In the genomic region with DNA sequence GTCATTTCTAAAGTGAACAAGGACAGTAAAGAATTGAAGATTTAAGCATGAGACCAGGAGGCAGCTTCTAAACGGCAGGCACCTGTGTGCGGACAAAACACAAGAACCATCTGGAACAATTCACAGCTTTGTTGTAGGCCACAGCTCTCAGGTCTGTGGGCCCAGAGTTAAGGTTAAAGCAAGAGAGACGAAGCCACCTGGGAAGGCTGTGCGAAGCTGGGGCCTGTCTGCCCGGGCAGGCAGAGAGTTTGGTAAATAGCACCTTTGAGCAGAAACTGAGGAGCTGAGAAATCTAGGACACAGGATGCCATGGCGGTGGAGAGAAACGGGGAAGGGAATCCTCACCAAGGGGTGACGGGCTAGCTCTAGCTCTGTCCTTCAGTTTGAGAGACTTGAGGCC, we compare ENCODE assay signal across 9 mouse cellular contexts. TPM values are rescaled to one million over a fixed set of nuclear protein-coding genes. Genes with fewer than 3 reads are reported as not detected.
DNase-seq lines count a peak whose midpoint lies in the region; ATAC-seq lines count a peak whose summit lies in the region.
"Had no signal": no experiment of that assay in that cellular context is flagged by ENCODE, and none has a peak within 500 bp of the region (broad histone marks: within the 10 kb centered on the region; RNA-seq: fewer than 3 reads in every experiment).

No protein-coding gene starts in this region.

- peaks cover 71% of the 10 kb centered on the region for H3K4me1 ChIP-seq in lung, embryonic 16.5 days (replicated peaks; ENCODE audit: control insufficient read depth, insufficient read depth, low read length)
- peaks cover 92% of the 10 kb centered on the region for H3K4me1 ChIP-seq in hindbrain, embryonic 10.5 days (replicated peaks)
- H3K4me1 ChIP-seq in liver, embryonic 13.5 days (replicated peaks): peaks cover 90% of the 10 kb centered on the region
- H3K4me1 ChIP-seq in stomach, embryonic 16.5 days (ENCODE audit: control insufficient read depth, insufficient read depth, low read length): peaks cover 71% of the 10 kb centered on the region

- no peak for ATAC-seq in lung, embryonic 16.5 days (ENCODE audit: low read depth)
- no peak for ATAC-seq in liver, embryonic 13.5 days (ENCODE audit: low read depth)
- ATAC-seq in stomach, embryonic 16.5 days (ENCODE audit: insufficient read depth, low FRiP score): no peak

- no peak for DNase-seq in lung, postnatal 25 days (ENCODE audit: low spot score)
- DNase-seq in hindbrain, embryonic 10.5 days (ENCODE audit: low spot score): no peak
- DNase-seq in liver, embryonic 13.5 days: no peak
- DNase-seq in adipocyte (ENCODE audit: low spot score) (no peak), MN1 (ENCODE audit: low spot score) (no peak)
- no peak for DNase-seq in kidney, adult 9 months
- DNase-seq: cerebellum, postnatal 10 days had no signal

- peak overlapping the region; percentile 88 for H3K9ac ChIP-seq in lung, embryonic 16.5 days (ENCODE audit: low read length)
- peak overlapping the region; percentile 98 for H3K9ac ChIP-seq in liver, embryonic 13.5 days
- peak overlapping the region; percentile 90 for H3K9ac ChIP-seq in stomach, embryonic 16.5 days (ENCODE audit: low read length)

- peaks cover 20% of the 10 kb centered on the region for H3K36me3 ChIP-seq in lung, embryonic 16.5 days (ENCODE audit: control insufficient read depth, insufficient read depth, low read length)
- H3K36me3 ChIP-seq in hindbrain, embryonic 10.5 days: peaks cover 36% of the 10 kb centered on the region
- H3K36me3 ChIP-seq in liver, embryonic 13.5 days: peaks cover 39% of the 10 kb centered on the region
- peaks cover 7% of the 10 kb centered on the region; the same call in 1 of the 2 replicates for H3K36me3 ChIP-seq in stomach, embryonic 16.5 days (ENCODE audit: control insufficient read depth, insufficient read depth, low read length)

- H3K4me2 ChIP-seq in lung, embryonic 16.5 days (ENCODE audit: low read depth, low read length): peak overlapping the region; percentile 65
- peak overlapping the region; percentile 90 for H3K4me2 ChIP-seq in liver, embryonic 13.5 days
- H3K4me2 ChIP-seq in stomach, embryonic 16.5 days (ENCODE audit: low read depth, low read length): peak overlapping the region; percentile 83

- H3K27me3 ChIP-seq in lung, embryonic 16.5 days (ENCODE audit: control insufficient read depth, insufficient read depth, low read depth, low read length): no peaks in the 10 kb centered on the region
- no peaks in the 10 kb centered on the region for H3K27me3 ChIP-seq in hindbrain, embryonic 10.5 days (ENCODE audit: insufficient read depth, poor library complexity, severe bottlenecking)
- H3K27me3 ChIP-seq in liver, embryonic 13.5 days: no peaks in the 10 kb centered on the region
- H3K27me3 ChIP-seq in stomach, embryonic 16.5 days (ENCODE audit: control insufficient read depth, insufficient read depth, low read length): no peaks in the 10 kb centered on the region

- H3K27ac ChIP-seq in lung, embryonic 16.5 days (ENCODE audit: low read length): peak overlapping the region; percentile 66
- H3K27ac ChIP-seq in hindbrain, embryonic 10.5 days: peak overlapping the region; percentile 88
- peak overlapping the region; percentile 100 for H3K27ac ChIP-seq in liver, embryonic 13.5 days
- 0 out of 2 replicates have a peak overlapping the region, but pooled peaks have one; percentile 7 for H3K27ac ChIP-seq in stomach, embryonic 16.5 days (ENCODE audit: low read length)

- H3K4me3 ChIP-seq in lung, embryonic 16.5 days (ENCODE audit: low read length): peak overlapping the region; percentile 80
- peak overlapping the region; percentile 65 for H3K4me3 ChIP-seq in hindbrain, embryonic 10.5 days
- peak overlapping the region; percentile 87 for H3K4me3 ChIP-seq in liver, embryonic 13.5 days (replicated peaks)
- peak overlapping the region; percentile 85 for H3K4me3 ChIP-seq in stomach, embryonic 16.5 days (replicated peaks; ENCODE audit: low read length)

- 74% methylated on average over 8 of the region's 8 CpGs for WGBS in lung, embryonic 16.5 days
- WGBS in hindbrain, embryonic 10.5 days: 96% methylated on average over 8 of the region's 8 CpGs
- 89% methylated on average over 8 of the region's 8 CpGs for WGBS in liver, embryonic 13.5 days (ENCODE audit: insufficient replicate concordance)
- 73% methylated on average over 8 of the region's 8 CpGs for WGBS in stomach, embryonic 16.5 days

- no peaks in the 10 kb centered on the region for H3K9me3 ChIP-seq in lung, embryonic 16.5 days (ENCODE audit: control insufficient read depth, low read length)
- no peaks in the 10 kb centered on the region for H3K9me3 ChIP-seq in hindbrain, embryonic 10.5 days
- no peaks in the 10 kb centered on the region for H3K9me3 ChIP-seq in liver, embryonic 13.5 days (replicated peaks)
- no peaks in the 10 kb centered on the region for H3K9me3 ChIP-seq in stomach, embryonic 16.5 days (replicated peaks; ENCODE audit: control insufficient read depth, low read length)

RNA-seq across cellular contexts. Expression of gene Btg2, which starts 3.4 kb away (rescaled TPM):
- 130 and 135 TPM in 2 replicates for polyA plus RNA-seq in lung, embryonic 16.5 days (2015; fragmentation: Nextera tagmentation; extraction: Ambion mirVana)
- polyA plus RNA-seq in hindbrain, embryonic 10.5 days (2016; fragmentation: Nextera tagmentation; extraction: Ambion mirVana): 100.0 and 117 TPM in 2 replicates
- 79.6 and 89.1 TPM in 2 replicates for polyA plus RNA-seq in liver, embryonic 13.5 days (2015; fragmentation: Nextera tagmentation; extraction: Ambion mirVana)
- 98.5 and 110 TPM in 2 replicates for polyA plus RNA-seq in stomach, embryonic 16.5 days (2015; fragmentation: Nextera tagmentation; extraction: Ambion mirVana)

RNA-seq across cellular contexts. Expression of gene Chit1, which starts 35.5 kb away (rescaled TPM):
- polyA plus RNA-seq in lung, embryonic 16.5 days (2015; fragmentation: Nextera tagmentation; extraction: Ambion mirVana): 0.09 and 0.24 TPM in 2 replicates
- polyA plus RNA-seq in hindbrain, embryonic 10.5 days (2016; fragmentation: Nextera tagmentation; extraction: Ambion mirVana): not detected in 2 replicates
- 0.08 and 0.12 TPM in 2 replicates for polyA plus RNA-seq in liver, embryonic 13.5 days (2015; fragmentation: Nextera tagmentation; extraction: Ambion mirVana)
- polyA plus RNA-seq in stomach, embryonic 16.5 days (2015; fragmentation: Nextera tagmentation; extraction: Ambion mirVana): 4.8 and 8.4 TPM in 2 replicates

RNA-seq across cellular contexts. Expression of gene Fmod, which starts 38.5 kb away (rescaled TPM):
- 159 and 191 TPM in 2 replicates for polyA plus RNA-seq in lung, embryonic 16.5 days (2015; fragmentation: Nextera tagmentation; extraction: Ambion mirVana)
- polyA plus RNA-seq in hindbrain, embryonic 10.5 days (2016; fragmentation: Nextera tagmentation; extraction: Ambion mirVana): 3.6 and 9.8 TPM in 2 replicates
- polyA plus RNA-seq in liver, embryonic 13.5 days (2015; fragmentation: Nextera tagmentation; extraction: Ambion mirVana): 2.2 and 2.5 TPM in 2 replicates
- 12.3 and 13.1 TPM in 2 replicates for polyA plus RNA-seq in stomach, embryonic 16.5 days (2015; fragmentation: Nextera tagmentation; extraction: Ambion mirVana)

Comparison
In these comparisons a context has a peak if more than half of its experiments do, and no peak if none do; other contexts are left out.
1. H3K27ac ChIP-seq: peak in every context shown above with its lines; median percentile 100 in liver, embryonic 13.5 days; 88 in hindbrain, embryonic 10.5 days; 66 in lung, embryonic 16.5 days; 7 in stomach, embryonic 16.5 days.
2. RNA of gene Fmod, which starts 38.5 kb away (polyA plus RNA-seq): 159 to 191 TPM in lung, embryonic 16.5 days; 12.3 to 13.1 TPM in stomach, embryonic 16.5 days, 3.6 to 9.8 TPM in hindbrain, embryonic 10.5 days and 2.2 to 2.5 TPM in liver, embryonic 13.5 days; every median in the first group is over 10 times any median in the second.
3. Peak in every context shown above with its lines, with median percentiles within 50 percentile points of each other: H3K4me2 ChIP-seq, H3K4me3 ChIP-seq and H3K9ac ChIP-seq.